Mouse (Mus musculus): ENCODE measurements around the gene Flywch1.

DNA sequence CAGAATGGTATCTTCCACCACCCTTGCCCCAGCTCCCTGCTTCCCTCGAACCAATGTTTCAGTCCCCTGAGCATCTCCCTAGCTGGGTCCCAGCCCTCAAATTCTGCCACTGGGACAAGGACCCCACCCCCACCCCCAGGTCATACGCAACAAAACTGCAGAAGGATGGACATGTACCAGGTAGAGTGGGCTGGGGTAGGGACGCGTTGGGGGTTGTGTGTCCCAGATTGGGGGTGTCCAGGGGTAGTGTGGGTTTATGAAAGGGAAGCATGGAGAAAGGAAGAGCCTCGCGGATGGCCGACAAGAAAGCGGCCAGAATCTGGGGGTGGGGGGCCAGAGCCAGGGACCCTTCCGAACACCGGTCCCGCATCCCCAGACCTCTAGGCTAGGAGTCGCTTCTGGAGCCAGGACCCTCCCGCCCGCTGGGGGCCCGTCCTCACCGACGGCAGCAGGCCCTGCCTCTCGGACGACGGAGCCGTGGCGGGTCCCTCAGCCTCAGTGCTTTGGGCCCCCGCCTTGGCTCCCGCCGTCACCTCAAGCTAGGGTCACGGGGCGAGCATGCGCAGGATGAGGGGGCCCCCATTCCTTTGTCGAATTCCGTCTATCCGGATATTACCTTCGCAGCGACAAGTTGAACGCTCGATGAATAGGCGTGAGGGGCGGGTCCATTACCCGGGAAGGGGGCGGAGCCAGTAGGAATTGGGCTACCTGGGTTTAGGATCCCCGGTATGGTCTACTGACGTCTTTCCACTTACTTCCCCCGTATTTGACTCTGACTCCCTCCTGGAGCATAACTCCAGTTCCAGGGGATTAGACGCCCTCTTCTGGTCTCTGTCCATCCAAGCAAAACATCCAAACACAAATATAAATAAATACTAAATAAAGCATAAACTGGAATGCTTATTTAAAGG is 14.4 kb upstream of the Flywch1 start, which contains the start of gene Flywch2:
- TF ChIP-seq CTCF (IDR thresholded peaks at IDR 0.05; ENCODE audit: low read depth): peak; percentile 25
- TF ChIP-seq EP300 (optimal IDR thresholded peaks at IDR 0.05): no peak
